Mouse (Mus musculus): ENCODE data around the gene Tmem119.

DNA sequence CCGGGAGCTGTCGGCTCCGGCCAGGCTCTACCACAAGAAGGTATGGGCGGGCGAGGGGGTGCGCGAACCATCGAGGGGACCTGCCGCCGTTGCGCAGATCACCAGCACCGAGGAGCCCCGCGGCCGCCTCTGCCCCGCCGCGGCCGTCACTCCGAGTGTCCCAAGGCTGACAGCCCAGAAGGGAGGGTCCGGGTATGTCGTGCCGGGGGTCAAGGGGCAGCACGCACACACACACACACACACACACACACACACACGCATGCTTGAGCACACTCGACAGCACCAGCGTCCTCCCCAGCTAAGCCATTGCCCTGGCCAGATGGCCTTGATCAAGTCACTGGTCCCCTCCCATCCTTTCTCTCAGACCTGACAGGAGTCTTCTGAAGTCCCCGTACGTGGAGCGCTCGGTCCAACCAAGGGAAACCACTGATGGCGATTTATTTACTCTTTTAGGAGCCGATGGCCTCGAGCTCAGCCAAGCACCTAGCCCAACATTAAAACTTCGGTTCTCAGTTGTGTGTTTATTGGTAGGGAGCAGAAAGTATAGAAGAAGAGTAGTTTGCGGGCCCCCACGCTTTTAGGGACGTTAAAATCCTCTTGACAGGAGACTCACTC is 27.3 kb downstream of the Tmem119 start:
- TF ChIP-seq CTCF (IDR thresholded peaks at IDR 0.05; ENCODE audit: low read depth), result no peak
- TF ChIP-seq EP300 (IDR thresholded peaks at IDR 0.05; ENCODE audit: low read depth), result no peak
